Mouse (Mus musculus): Measurements from ENCODE around the gene Kdm3a. TPM values are rescaled to one million over a fixed set of nuclear protein-coding genes. Genes with fewer than 3 reads are reported as not detected.

Kdm3a gene
- total and polyA plus RNA-seq, 3 experiments: 12.3 to 38.1 (median 22.5) TPM

DNA sequence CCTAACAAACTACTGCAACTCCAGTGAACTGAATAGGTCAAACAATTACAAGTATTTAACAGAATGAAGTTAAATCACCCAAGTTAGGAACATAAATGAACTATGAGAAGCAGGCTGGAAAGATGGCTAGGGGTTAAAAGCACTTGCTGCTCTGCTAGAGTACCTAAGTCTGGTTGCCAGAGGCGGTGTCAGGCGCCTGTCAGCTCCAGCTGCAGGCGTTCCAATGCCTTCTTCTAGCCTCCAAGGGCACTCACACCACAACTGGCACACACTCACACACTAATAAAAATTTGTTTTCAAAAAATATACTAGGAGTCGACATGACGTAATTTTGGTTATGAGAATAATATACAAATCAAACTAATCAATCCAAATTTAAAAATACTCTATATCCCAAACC, 11.2 kb downstream of the Kdm3a start:
- Histone ChIP-seq H3K79me2 (replicated peaks; ENCODE audit: control insufficient read depth, extremely low read depth, insufficient read depth, poor library complexity, severe bottlenecking) (no peaks in the 10 kb centered on the region), H3K4me3 (replicated peaks in 1 of 3; ENCODE audit: low read depth in 2 of 3, low read length in 2 of 3, poor library complexity in 1 of 3) (no peak overlapping the region), H3K27ac (ENCODE audit: insufficient read depth, low read depth) (no peak overlapping the region), H3K27me3 (replicated peaks) (no peaks in the 10 kb centered on the region), H3K36me3 (replicated peaks in 1 of 2; ENCODE audit: control insufficient read depth in 1 of 2, insufficient read depth in 1 of 2, low read length in 1 of 2) (peaks cover 35 to 85% of the 10 kb centered on the region in 2 experiments), H3K9ac (ENCODE audit: insufficient read depth, low read depth) (no peak overlapping the region), H3K4me1 (ENCODE audit: control insufficient read depth in 1 of 2, insufficient read depth in 2 of 2) (no peaks in the 10 kb centered on the region), H3K4me2 (ENCODE audit: insufficient read depth, low read depth, poor library complexity, severe bottlenecking) (no peak overlapping the region), H3K9me3 (replicated peaks; ENCODE audit: low read length) (no peaks in the 10 kb centered on the region)
- in situ Hi-C loops (cut with MboI; ENCODE audit: low pct_ligation_motif_present, low pct_unique_long_range_greater_than_20kb, low sequenced_read_pairs) (no loop called here), dilution Hi-C loops (cut with MboI; ENCODE audit: extremely low pct_ligation_motif_present, extremely low pct_unique_long_range_greater_than_20kb, low sequenced_read_pairs) (no loop called here)
- no peak for TF ChIP-seq JUN (IDR thresholded peaks at IDR 0.05; ENCODE audit: insufficient read depth, low read depth, low read length)
- TF ChIP-seq CTCF (conservative IDR thresholded peaks at IDR 0.05 in 1 of 2, IDR thresholded peaks at IDR 0.05 in 1 of 2; ENCODE audit: low read depth in 2 of 2, low read length in 2 of 2): no peak
- no peak for DNase-seq (ENCODE audit: extremely low read depth)

DNA sequence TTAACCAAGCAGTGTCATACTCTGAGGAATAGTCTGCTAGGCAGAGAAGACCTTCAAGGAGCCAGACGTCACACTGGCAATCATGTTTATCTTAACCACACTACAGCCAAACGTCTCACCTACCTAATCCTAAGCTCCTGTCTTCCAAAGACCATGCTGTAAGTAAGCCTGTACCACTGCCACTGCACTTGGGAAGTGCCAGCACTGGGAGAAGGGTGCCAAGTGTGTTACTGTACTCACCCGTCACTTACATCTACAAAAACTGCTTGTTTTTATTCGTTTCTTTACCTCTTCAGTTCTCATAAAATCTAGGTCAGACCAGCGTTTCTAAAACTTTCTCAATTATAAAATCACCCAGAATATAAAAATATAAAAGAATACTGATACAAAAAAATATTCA, 15.8 kb downstream of the Kdm3a start:
- Histone ChIP-seq H3K27me3 (replicated peaks) (no peaks in the 10 kb centered on the region), H3K79me2 (replicated peaks; ENCODE audit: control insufficient read depth, extremely low read depth, insufficient read depth, poor library complexity, severe bottlenecking) (no peaks in the 10 kb centered on the region), H3K9me3 (replicated peaks; ENCODE audit: low read length) (no peaks in the 10 kb centered on the region), H3K4me2 (ENCODE audit: insufficient read depth, low read depth, poor library complexity, severe bottlenecking) (no peak overlapping the region), H3K4me3 (replicated peaks in 1 of 3; ENCODE audit: low read depth in 2 of 3, low read length in 2 of 3, poor library complexity in 1 of 3) (no peak overlapping the region), H3K9ac (ENCODE audit: insufficient read depth, low read depth) (no peak overlapping the region), H3K36me3 (replicated peaks in 1 of 2; ENCODE audit: control insufficient read depth in 1 of 2, insufficient read depth in 1 of 2, low read length in 1 of 2) (peaks cover 43 to 78% of the 10 kb centered on the region in 2 experiments), H3K4me1 (ENCODE audit: control insufficient read depth in 1 of 2, insufficient read depth in 2 of 2) (no peaks in the 10 kb centered on the region), H3K27ac (ENCODE audit: insufficient read depth, low read depth) (no peak overlapping the region)
- dilution Hi-C loops (cut with MboI; ENCODE audit: extremely low pct_ligation_motif_present, extremely low pct_unique_long_range_greater_than_20kb, low sequenced_read_pairs) (no loop called here), in situ Hi-C loops (cut with MboI; ENCODE audit: low pct_ligation_motif_present, low pct_unique_long_range_greater_than_20kb, low sequenced_read_pairs) (no loop called here)
- DNase-seq (ENCODE audit: extremely low read depth): no peak
- no peak for TF ChIP-seq POLR2AphosphoS2 (IDR thresholded peaks at IDR 0.05; ENCODE audit: low read depth, low read length)
- TF ChIP-seq RAD21 (IDR thresholded peaks at IDR 0.05; ENCODE audit: low read depth, low read length): no peak
- no peak for TF ChIP-seq MXI1 (IDR thresholded peaks at IDR 0.05; ENCODE audit: low read depth, low read length)
- no peak for TF ChIP-seq ZKSCAN1 (IDR thresholded peaks at IDR 0.05; ENCODE audit: borderline replicate concordance, low read depth, low read length)
- TF ChIP-seq SIN3A (IDR thresholded peaks at IDR 0.05; ENCODE audit: low read length): no peak
- TF ChIP-seq SMC3 (IDR thresholded peaks at IDR 0.05; ENCODE audit: low read depth, low read length): no peak
- TF ChIP-seq BHLHE40 (IDR thresholded peaks at IDR 0.05; ENCODE audit: low read depth, low read length): no peak
- no peak for TF ChIP-seq USF1 (IDR thresholded peaks at IDR 0.05; ENCODE audit: low read depth, low read length)
- TF ChIP-seq E2F4 (IDR thresholded peaks at IDR 0.05; ENCODE audit: insufficient replicate concordance, low read depth, low read length): no peak
- no peak for TF ChIP-seq PAX5 (IDR thresholded peaks at IDR 0.05; ENCODE audit: low read length)
- TF ChIP-seq HCFC1 (IDR thresholded peaks at IDR 0.05; ENCODE audit: low read depth, low read length): no peak
- TF ChIP-seq MAZ (IDR thresholded peaks at IDR 0.05; ENCODE audit: low read depth, low read length): no peak
- no peak for TF ChIP-seq UBTF (IDR thresholded peaks at IDR 0.05; ENCODE audit: low read depth, low read length)
- TF ChIP-seq MYC (IDR thresholded peaks at IDR 0.05; ENCODE audit: low read depth, low read length): no peak
- no peak for TF ChIP-seq ZMIZ1 (IDR thresholded peaks at IDR 0.05; ENCODE audit: low read depth, low read length)
- TF ChIP-seq ZC3H11A (IDR thresholded peaks at IDR 0.05; ENCODE audit: low read depth, low read length): no peak
- TF ChIP-seq RCOR1 (conservative IDR thresholded peaks at IDR 0.05; ENCODE audit: low read depth, low read length): no peak
- no peak for TF ChIP-seq ZNF384 (IDR thresholded peaks at IDR 0.05; ENCODE audit: low read depth, low read length)
- no peak for TF ChIP-seq MAX (IDR thresholded peaks at IDR 0.05; ENCODE audit: low read length)
- TF ChIP-seq JUND (conservative IDR thresholded peaks at IDR 0.05; ENCODE audit: low read depth, low read length): no peak
